Comparison of ENCODE assay signal across 22 mouse cellular contexts in genomic region chr17:71642190-71642589, GRCm38 (mm10). TPM values are rescaled to one million over a fixed set of nuclear protein-coding genes. Genes with fewer than 3 reads are reported as not detected.
DNase-seq lines count a peak whose midpoint lies in the region; ATAC-seq and TF ChIP-seq lines count a peak whose summit lies in the region.
"Had no signal": no experiment of that assay in that cellular context is flagged by ENCODE, and none has a peak within 500 bp of the region (broad histone marks: within the 10 kb centered on the region; RNA-seq: fewer than 3 reads in every experiment).

No protein-coding gene starts in this region.

- peak; percentile 64 for DNase-seq in heart, adult 11 months
- no peak for DNase-seq in heart, postnatal 25 days (ENCODE audit: low spot score)
- DNase-seq in lung, embryonic 14.5 days, result no peak
- no peak for DNase-seq in lung, postnatal 4 days
- peak; percentile 18 for DNase-seq in NIH3T3 (ENCODE audit: low read depth)
- DNase-seq in splenic B cell, adult 2 months (ENCODE audit: low read depth, low spot score), result peak; percentile 15
- no peak for DNase-seq in thymus, postnatal 25 days
- no peak for DNase-seq in layer of hippocampus, adult 9-10 months (ENCODE audit: low spot score)
- DNase-seq: adrenal gland, postnatal 25 days; cerebellum, adult 9-10 months; gastrocnemius, postnatal 36 days; lung, postnatal 14 days; retina, postnatal 1 day; thymus, adult 2 months had no signal

- no peak overlapping the region for H3K4me2 ChIP-seq in lung, embryonic 14.5 days
- H3K4me2 ChIP-seq: embryonic facial prominence, embryonic 13.5 days; heart, embryonic 13.5 days; limb, embryonic 12.5 days; liver, embryonic 15.5 days; midbrain, embryonic 12.5 days had no signal

- H3K4me1 ChIP-seq in lung, embryonic 14.5 days (ENCODE audit: insufficient read depth), result no peaks in the 10 kb centered on the region
- H3K4me1 ChIP-seq: embryonic facial prominence, embryonic 13.5 days; heart, embryonic 13.5 days; hindbrain, embryonic 10.5 days; limb, embryonic 12.5 days; liver, embryonic 15.5 days; midbrain, embryonic 12.5 days had no signal

- TF ChIP-seq CTCF in lung, embryonic 14.5 days (IDR thresholded peaks at IDR 0.05; ENCODE audit: low read depth), result peak; percentile 12; the same call in 1 of the 2 replicates

- ATAC-seq in lung, embryonic 14.5 days (ENCODE audit: insufficient read depth), result no peak

- 90% methylated on average over 3 of the region's 3 CpGs for WGBS in lung, embryonic 14.5 days

- H3K27me3 ChIP-seq in lung, embryonic 14.5 days (ENCODE audit: insufficient read depth, low read length), result no peaks in the 10 kb centered on the region
- no peaks in the 10 kb centered on the region for H3K27me3 ChIP-seq in splenic B cell, adult 2 months (ENCODE audit: control insufficient read depth, insufficient read depth, low read length, poor library complexity, severe bottlenecking)
- H3K27me3 ChIP-seq: embryonic facial prominence, embryonic 13.5 days; heart, embryonic 13.5 days; limb, embryonic 12.5 days; liver, embryonic 15.5 days; midbrain, embryonic 12.5 days had no signal

- no peak overlapping the region for H3K27ac ChIP-seq in lung, embryonic 14.5 days (ENCODE audit: low read depth)
- H3K27ac ChIP-seq: embryonic facial prominence, embryonic 13.5 days; heart, embryonic 13.5 days; hindbrain, embryonic 10.5 days; limb, embryonic 12.5 days; liver, embryonic 15.5 days; midbrain, embryonic 12.5 days had no signal

- intact Hi-C loops in heart, postnatal 25 days (cut with DNase I), result no loop called here

- peaks cover 91% of the 10 kb centered on the region for H3K36me3 ChIP-seq in lung, embryonic 14.5 days (ENCODE audit: insufficient read depth)
- peaks cover 10% of the 10 kb centered on the region; the same call in 1 of the 2 replicates for H3K36me3 ChIP-seq in splenic B cell, adult 2 months (ENCODE audit: control insufficient read depth, insufficient read depth, low read length, poor library complexity, severe bottlenecking)

- no peak overlapping the region for H3K4me3 ChIP-seq in lung, embryonic 14.5 days (ENCODE audit: low read depth, low read length)
- H3K4me3 ChIP-seq: embryonic facial prominence, embryonic 13.5 days; heart, embryonic 13.5 days; hindbrain, embryonic 10.5 days; limb, embryonic 12.5 days; liver, embryonic 15.5 days; midbrain, embryonic 12.5 days had no signal

- H3K9ac ChIP-seq in lung, embryonic 14.5 days, result no peak overlapping the region
- H3K9ac ChIP-seq: embryonic facial prominence, embryonic 13.5 days; heart, embryonic 13.5 days; limb, embryonic 12.5 days; liver, embryonic 15.5 days; midbrain, embryonic 12.5 days had no signal

- no peaks in the 10 kb centered on the region for H3K9me3 ChIP-seq in lung, embryonic 14.5 days (ENCODE audit: low read depth, low read length)
- H3K9me3 ChIP-seq: embryonic facial prominence, embryonic 13.5 days; heart, embryonic 13.5 days; hindbrain, embryonic 10.5 days; limb, embryonic 12.5 days; liver, embryonic 15.5 days; midbrain, embryonic 12.5 days had no signal

RNA-seq across cellular contexts. Expression of gene Wdr43, which starts 26.5 kb away (rescaled TPM):
- total RNA-seq in heart, postnatal 25 days (2021), result 10 to 100 TPM; 18.4 to 19.0 TPM
- 95.5 and 102 TPM in 2 replicates for polyA plus RNA-seq in lung, embryonic 14.5 days (2014; fragmentation: Nextera tagmentation; extraction: Ambion mirVana)

RNA-seq across cellular contexts. Expression of gene Togaram2, which starts 30.9 kb away (rescaled TPM):
- total RNA-seq in heart, postnatal 25 days (2021), result 1 to 10 TPM; 4.1 to 5.2 TPM
- 0.51 and 0.61 TPM in 2 replicates for polyA plus RNA-seq in lung, embryonic 14.5 days (2014; fragmentation: Nextera tagmentation; extraction: Ambion mirVana)
- total RNA-seq: neutrophil, adult 5-6 weeks had no signal
- polyA plus RNA-seq: C2C12; limb, embryonic 12.5 days; liver, embryonic 15.5 days had no signal

Comparison
In these comparisons a context has a peak if more than half of its experiments do, and no peak if none do; other contexts are left out.
1. DNase-seq: peak in heart, adult 11 months (single experiment), NIH3T3 (single experiment) and splenic B cell, adult 2 months (single experiment); none in heart, postnatal 25 days (single experiment), lung, embryonic 14.5 days (single experiment), lung, postnatal 4 days (0 of 2), thymus, postnatal 25 days (single experiment) and layer of hippocampus, adult 9-10 months (single experiment).